21 mouse cellular contexts compared by ENCODE assay signal in the genomic region with DNA sequence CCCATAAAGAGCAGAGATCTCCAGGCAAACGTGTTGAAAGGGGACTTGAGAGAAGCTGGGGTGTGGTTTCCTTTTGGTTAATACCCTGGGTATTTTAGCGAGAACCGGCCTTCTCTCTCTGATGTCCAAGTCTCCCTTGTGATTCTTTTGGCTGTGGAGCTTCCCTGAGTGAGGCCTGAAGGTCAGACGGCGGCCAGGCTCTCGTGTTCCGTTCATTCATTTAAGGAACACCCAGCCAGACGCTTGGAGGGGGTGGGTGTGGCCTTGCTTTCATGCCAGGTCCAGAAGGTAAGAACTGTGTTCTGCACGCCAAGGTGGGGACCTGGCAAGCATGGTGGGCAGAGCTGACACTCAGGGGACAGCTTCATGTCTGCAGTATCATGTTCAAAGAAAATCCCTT. TPM values are rescaled to one million over a fixed set of nuclear protein-coding genes. Genes with fewer than 3 reads are reported as not detected.
A peak's percentile ranks its signal among the peaks of the same experiment; 100 is the strongest.
DNase-seq lines count a peak whose midpoint lies in the region; ATAC-seq and TF ChIP-seq lines count a peak whose summit lies in the region.
"Had no signal": no experiment of that assay in that cellular context is flagged by ENCODE, and none has a peak within 500 bp of the region (broad histone marks: within the 10 kb centered on the region; RNA-seq: fewer than 3 reads in every experiment).

No protein-coding gene starts in this region.

- H3K79me2 ChIP-seq in MEL (ENCODE audit: control insufficient read depth, insufficient read depth, low read length, poor library complexity) = no peaks in the 10 kb centered on the region

- no peak overlapping the region for H3K27ac ChIP-seq in MEL (ENCODE audit: control insufficient read depth, low read depth, low read length)
- no peak overlapping the region for H3K27ac ChIP-seq in forebrain, postnatal 0 days (ENCODE audit: low read depth, low read length)
- no peak overlapping the region for H3K27ac ChIP-seq in midbrain, embryonic 13.5 days
- H3K27ac ChIP-seq: embryonic facial prominence, embryonic 12.5 days; forebrain, embryonic 12.5 days; hindbrain, embryonic 10.5 days; hindbrain, embryonic 14.5 days; intestine, embryonic 15.5 days had no signal

- no peaks in the 10 kb centered on the region; a peak in 1 of 4 replicates for H3K4me1 ChIP-seq in MEL (ENCODE audit: control insufficient read depth in 1 of 2, insufficient read depth in 2 of 2, low read length in 2 of 2)
- 0 out of 2 replicates have a peak, but pooled peaks cover under 1% of the 10 kb centered on the region for H3K4me1 ChIP-seq in forebrain, postnatal 0 days (ENCODE audit: insufficient read depth)
- no peaks in the 10 kb centered on the region for H3K4me1 ChIP-seq in midbrain, embryonic 13.5 days (replicated peaks)
- H3K4me1 ChIP-seq: embryonic facial prominence, embryonic 12.5 days had no signal

- TF ChIP-seq EP300 in MEL (IDR thresholded peaks at IDR 0.05; ENCODE audit: low read depth in 1 of 2, low read length in 2 of 2) = no peak

- no peaks in the 10 kb centered on the region; a peak in 1 of 4 replicates for H3K27me3 ChIP-seq in MEL (ENCODE audit: control insufficient read depth in 1 of 2, insufficient read depth in 2 of 2, low read length in 2 of 2)
- no peaks in the 10 kb centered on the region for H3K27me3 ChIP-seq in forebrain, postnatal 0 days (ENCODE audit: insufficient read depth, low read length)
- no peaks in the 10 kb centered on the region for H3K27me3 ChIP-seq in midbrain, embryonic 13.5 days
- H3K27me3 ChIP-seq: embryonic facial prominence, embryonic 12.5 days; forebrain, embryonic 12.5 days; intestine, embryonic 15.5 days; Patski had no signal

- H3K4me2 ChIP-seq in forebrain, postnatal 0 days (ENCODE audit: low read depth) = no peak overlapping the region
- H3K4me2 ChIP-seq in midbrain, embryonic 13.5 days (replicated peaks) = no peak overlapping the region
- H3K4me2 ChIP-seq: embryonic facial prominence, embryonic 12.5 days; forebrain, embryonic 12.5 days; hindbrain, embryonic 14.5 days; intestine, embryonic 15.5 days had no signal

- 78% methylated on average over 9 of the region's 9 CpGs for WGBS in forebrain, postnatal 0 days
- 79% methylated on average over 9 of the region's 9 CpGs for WGBS in midbrain, embryonic 13.5 days

- no peak for TF ChIP-seq POLR2A in MEL (IDR thresholded peaks at IDR 0.05; ENCODE audit: control insufficient read depth in 1 of 2, insufficient read depth in 1 of 2, low read depth in 1 of 2, low read length in 2 of 2, poor library complexity in 1 of 2)

- no peak for ATAC-seq in forebrain, postnatal 0 days
- ATAC-seq in midbrain, embryonic 13.5 days = no peak
- ATAC-seq: forebrain, embryonic 16.5 days; intestine, embryonic 15.5 days; Patski had no signal

- peak overlapping the region; percentile 39 to 48 for H3K4me3 ChIP-seq in MEL (ENCODE audit: control insufficient read depth in 1 of 2, insufficient read depth in 1 of 2, low read depth in 2 of 2, low read length in 2 of 2)
- H3K4me3 ChIP-seq in forebrain, postnatal 0 days (ENCODE audit: low read depth, low read length) = no peak overlapping the region
- H3K4me3 ChIP-seq in midbrain, embryonic 13.5 days (replicated peaks) = no peak overlapping the region
- H3K4me3 ChIP-seq: embryonic facial prominence, embryonic 12.5 days; forebrain, embryonic 12.5 days; heart, adult 2 months; hindbrain, embryonic 10.5 days; intestine, embryonic 15.5 days had no signal

- TF ChIP-seq RAD21 in MEL (IDR thresholded peaks at IDR 0.05; ENCODE audit: low read depth, low read length) = no peak

- no peaks in the 10 kb centered on the region for H3K9me3 ChIP-seq in MEL (replicated peaks; ENCODE audit: insufficient read depth, low read length)
- H3K9me3 ChIP-seq in forebrain, postnatal 0 days (ENCODE audit: low read length) = no peaks in the 10 kb centered on the region
- no peaks in the 10 kb centered on the region for H3K9me3 ChIP-seq in midbrain, embryonic 13.5 days
- H3K9me3 ChIP-seq: embryonic facial prominence, embryonic 12.5 days; forebrain, embryonic 12.5 days; intestine, embryonic 15.5 days had no signal

- no peaks in the 10 kb centered on the region for H3K36me3 ChIP-seq in MEL (ENCODE audit: control insufficient read depth in 1 of 2, insufficient read depth in 2 of 2, low read length in 2 of 2)
- no peaks in the 10 kb centered on the region for H3K36me3 ChIP-seq in forebrain, postnatal 0 days (ENCODE audit: insufficient read depth)
- no peaks in the 10 kb centered on the region for H3K36me3 ChIP-seq in midbrain, embryonic 13.5 days
- H3K36me3 ChIP-seq: embryonic facial prominence, embryonic 12.5 days; forebrain, embryonic 12.5 days; hindbrain, embryonic 10.5 days; intestine, embryonic 15.5 days had no signal

- H3K9ac ChIP-seq in MEL (ENCODE audit: control insufficient read depth, low read depth, low read length, poor library complexity, severe bottlenecking) = peak overlapping the region; percentile 6; the same call in 1 of the 2 replicates
- H3K9ac ChIP-seq in forebrain, postnatal 0 days = no peak overlapping the region
- no peak overlapping the region for H3K9ac ChIP-seq in midbrain, embryonic 13.5 days (replicated peaks)
- H3K9ac ChIP-seq: embryonic facial prominence, embryonic 12.5 days; forebrain, embryonic 12.5 days; hindbrain, embryonic 14.5 days; intestine, embryonic 15.5 days had no signal

- DNase-seq in heart, adult 8-10 months (ENCODE audit: low spot score) = peak; percentile 46
- no peak for DNase-seq in heart, postnatal 10 days
- DNase-seq in MEL (ENCODE audit: low read depth, low spot score) = no peak
- DNase-seq in gastrocnemius, adult 8-10 months (ENCODE audit: low spot score in 2 of 2) = peak; percentile 67 to 76
- peak; percentile 59 for DNase-seq in skeletal muscle tissue, adult 2 months (ENCODE audit: low read depth, low spot score)
- DNase-seq in forebrain, postnatal 0 days = no peak
- DNase-seq: adrenal gland, adult 2 months; adrenal gland, postnatal 36 days; cerebellum, adult 9-10 months; cerebellum, postnatal 25 days; kidney, adult 18-20 months had no signal

- intact Hi-C loops in heart, postnatal 10 days (cut with DNase I) = no loop called here

- TF ChIP-seq CTCF in MEL (IDR thresholded peaks at IDR 0.05 in 2 of 3, conservative IDR thresholded peaks at IDR 0.05 in 1 of 3; ENCODE audit: control insufficient read depth in 1 of 3, insufficient read depth in 1 of 3, low read depth in 2 of 3, low read length in 3 of 3, poor library complexity in 1 of 3, severe bottlenecking in 1 of 3) = no peak
- TF ChIP-seq CTCF in forebrain, postnatal 0 days (IDR thresholded peaks at IDR 0.05; ENCODE audit: low read depth) = no peak

TF ChIP-seq in MEL, 35 proteins besides CTCF, POLR2A, EP300 and RAD21:
- TF ChIP-seq ETS1 (IDR thresholded peaks at IDR 0.05; ENCODE audit: low read depth, low read length) = no peak
- no peak for TF ChIP-seq TCF12 (IDR thresholded peaks at IDR 0.05; ENCODE audit: low read depth, low read length)
- TF ChIP-seq ELF1 (IDR thresholded peaks at IDR 0.05; ENCODE audit: low read depth, low read length) = no peak
- TF ChIP-seq USF1 (IDR thresholded peaks at IDR 0.05; ENCODE audit: low read depth, low read length) = no peak
- TF ChIP-seq BHLHE40 (IDR thresholded peaks at IDR 0.05; ENCODE audit: borderline replicate concordance, low read depth, low read length) = no peak
- TF ChIP-seq RCOR1 (IDR thresholded peaks at IDR 0.05; ENCODE audit: low read depth, low read length) = no peak
- TF ChIP-seq SIN3A (IDR thresholded peaks at IDR 0.05; ENCODE audit: low read length) = no peak
- TF ChIP-seq CHD1 (IDR thresholded peaks at IDR 0.05; ENCODE audit: low read depth, low read length) = no peak
- TF ChIP-seq MXI1 (IDR thresholded peaks at IDR 0.05; ENCODE audit: low read depth, low read length) = no peak
- TF ChIP-seq TBP (IDR thresholded peaks at IDR 0.05; ENCODE audit: low read depth, low read length) = no peak
- no peak for TF ChIP-seq JUND (IDR thresholded peaks at IDR 0.05; ENCODE audit: low read depth, low read length)
- no peak for TF ChIP-seq POLR2AphosphoS5 (IDR thresholded peaks at IDR 0.05; ENCODE audit: borderline replicate concordance, low read depth, low read length)
- no peak for TF ChIP-seq NELFE (IDR thresholded peaks at IDR 0.05; ENCODE audit: low read depth, low read length)
- TF ChIP-seq MAZ (IDR thresholded peaks at IDR 0.05; ENCODE audit: low read depth, low read length) = no peak
- no peak for TF ChIP-seq HCFC1 (IDR thresholded peaks at IDR 0.05; ENCODE audit: low read depth, low read length)
- no peak for TF ChIP-seq KAT2A (conservative IDR thresholded peaks at IDR 0.05; ENCODE audit: low read depth, low read length)
- no peak for TF ChIP-seq GATA1 (IDR thresholded peaks at IDR 0.05; ENCODE audit: low read depth, low read length)
- no peak for TF ChIP-seq MEF2A (IDR thresholded peaks at IDR 0.05; ENCODE audit: extremely low read depth, insufficient replicate concordance, low read depth, low read length, poor library complexity, severe bottlenecking)
- no peak for TF ChIP-seq ZKSCAN1 (IDR thresholded peaks at IDR 0.05; ENCODE audit: low read depth, low read length)

RNA-seq across cellular contexts. Expression of gene Hmcn2, which starts 10.0 kb away (rescaled TPM):
- 1 to 10 TPM; 4.4 to 9.4 (median 7.9) TPM for total RNA-seq in heart, adult 8-10 months (2022)
- 10 to 100 TPM; 23.4 to 24.3 TPM for total RNA-seq in heart, postnatal 10 days (2021)
- 0.03 TPM in 1 of 2 replicates, not detected in the other for total RNA-seq in MEL (2012; rRNA removed)
- polyA plus RNA-seq in MEL (2012; ENCODE audit: insufficient read depth in 1 of 2, insufficient read length in 2 of 2, low read depth in 1 of 2, low replicate concordance in 2 of 2, missing spikeins in 1 of 2) = under 1 TPM in 1 of 2 experiments, not detected in 1; 0.18 TPM
- total RNA-seq in gastrocnemius, adult 8-10 months (2022) = 10 to 100 TPM; 14.5 to 18.4 (median 17.5) TPM
- total RNA-seq in forebrain, postnatal 0 days (2014; rRNA removed) = 0.23 and 0.24 TPM in 2 replicates
- 0.33 and 0.39 TPM in 2 replicates for polyA plus RNA-seq in forebrain, postnatal 0 days (2015; fragmentation: Nextera tagmentation; extraction: Ambion mirVana)
- polyA plus RNA-seq in midbrain, embryonic 13.5 days (2015; fragmentation: Nextera tagmentation; extraction: Ambion mirVana) = 0.05 and 0.15 TPM in 2 replicates
- polyA plus RNA-seq: hindbrain, embryonic 10.5 days; kidney, embryonic 14.5 days had no signal

RNA-seq across cellular contexts. Expression of gene Ncs1, which starts 58.6 kb away (rescaled TPM):
- total RNA-seq in heart, adult 8-10 months (2022) = 10 to 100 TPM; 10.0 to 16.2 (median 14.1) TPM
- total RNA-seq in heart, postnatal 10 days (2021) = 10 to 100 TPM; 10.8 to 17.1 TPM
- 10.5 and 14.5 TPM in 2 replicates for total RNA-seq in MEL (2012; rRNA removed)
- polyA plus RNA-seq in MEL (2012; ENCODE audit: insufficient read depth in 1 of 2, insufficient read length in 2 of 2, low read depth in 1 of 2, low replicate concordance in 2 of 2, missing spikeins in 1 of 2) = 10 to 100 TPM in 1 of 2 experiments, not detected in 1; 17.6 TPM
- total RNA-seq in gastrocnemius, adult 8-10 months (2022) = 1 to 10 TPM; 5.6 to 7.9 (median 6.2) TPM
- total RNA-seq in forebrain, postnatal 0 days (2014; rRNA removed) = 139 and 164 TPM in 2 replicates
- polyA plus RNA-seq in forebrain, postnatal 0 days (2015; fragmentation: Nextera tagmentation; extraction: Ambion mirVana) = 133 and 149 TPM in 2 replicates
- 116 and 120 TPM in 2 replicates for polyA plus RNA-seq in midbrain, embryonic 13.5 days (2015; fragmentation: Nextera tagmentation; extraction: Ambion mirVana)

Comparison
In these comparisons a context has a peak if more than half of its experiments do, and no peak if none do; other contexts are left out.
1. DNase-seq: peak in heart, adult 8-10 months (single experiment), gastrocnemius, adult 8-10 months (2 of 2) and skeletal muscle tissue, adult 2 months (single experiment); none in heart, postnatal 10 days (0 of 2), MEL (single experiment) and forebrain, postnatal 0 days (single experiment).
2. H3K4me3 ChIP-seq: peak in MEL (2 of 2); none in forebrain, postnatal 0 days (single experiment) and midbrain, embryonic 13.5 days (single experiment).